17 mouse cellular contexts compared by ENCODE assay signal in the genomic region with DNA sequence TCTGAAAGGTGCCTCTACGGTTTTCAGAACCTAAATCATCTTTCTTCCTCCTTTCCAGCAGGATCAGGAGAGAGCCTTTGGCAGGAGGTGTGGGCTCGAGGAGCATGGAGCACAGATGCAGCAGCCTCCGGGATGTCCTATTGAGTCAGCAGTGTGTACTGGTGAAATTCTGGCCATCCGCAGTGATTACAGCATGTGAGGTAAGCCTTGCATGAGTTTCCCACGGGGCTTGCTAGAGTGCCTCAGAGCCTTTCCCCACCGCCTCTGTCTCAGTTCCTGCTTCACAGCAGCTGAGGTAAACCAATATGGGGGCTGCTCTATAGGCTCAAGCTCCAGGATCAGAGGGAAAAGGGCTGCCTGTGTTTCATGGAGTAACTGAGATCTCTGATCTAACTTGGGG.
"Had no signal": no experiment of that assay in that cellular context is flagged by ENCODE, and none has a peak within 500 bp of the region (broad histone marks: within the 10 kb centered on the region; RNA-seq: fewer than 3 reads in every experiment).

No protein-coding gene starts in this region.

- H3K36me3 ChIP-seq: liver, embryonic 13.5 days; lung, embryonic 15.5 days; midbrain, embryonic 13.5 days; neural tube, embryonic 13.5 days had no signal

- H3K9ac ChIP-seq: liver, embryonic 13.5 days; liver, postnatal 0 days; lung, embryonic 15.5 days; midbrain, embryonic 13.5 days; neural tube, embryonic 13.5 days had no signal

- H3K4me2 ChIP-seq: liver, embryonic 13.5 days; lung, embryonic 15.5 days; midbrain, embryonic 13.5 days; neural tube, embryonic 13.5 days had no signal

- H3K9me3 ChIP-seq: liver, embryonic 13.5 days; lung, embryonic 15.5 days; midbrain, embryonic 13.5 days; neural tube, embryonic 13.5 days had no signal

- H3K4me3 ChIP-seq: liver, embryonic 13.5 days; lung, embryonic 15.5 days; midbrain, embryonic 13.5 days; neural tube, embryonic 13.5 days had no signal

- H3K27me3 ChIP-seq: liver, embryonic 13.5 days; lung, embryonic 15.5 days; midbrain, embryonic 13.5 days; neural tube, embryonic 13.5 days had no signal

- H3K27ac ChIP-seq: kidney, postnatal 0 days; liver, embryonic 13.5 days; lung, embryonic 15.5 days; midbrain, embryonic 13.5 days; neural tube, embryonic 13.5 days had no signal

- H3K4me1 ChIP-seq: liver, embryonic 13.5 days; lung, embryonic 15.5 days; midbrain, embryonic 13.5 days had no signal

- DNase-seq: kidney, adult 8-10 months; kidney, postnatal 36 days; layer of hippocampus, adult 9-11 months; layer of hippocampus, postnatal 36 days; liver; liver, embryonic 13.5 days; liver, postnatal 0 days; retina, postnatal 1 day; right cerebral cortex, postnatal 4 days; spleen, adult 18-20 months; thymus, adult 18-20 months; thymus, postnatal 14 days had no signal

- ATAC-seq: intestine, postnatal 0 days; liver, postnatal 0 days; midbrain, embryonic 13.5 days had no signal
